Mouse (Mus musculus): ENCODE measurements around the gene BC051019. TPM values are rescaled to one million over a fixed set of nuclear protein-coding genes. Genes with fewer than 3 reads are reported as not detected.

BC051019 gene
- polyA plus RNA-seq, 1 experiment from 2014 or later, result 0.20 TPM

Other genes with a start within 250 kb of the BC051019 start
- 0.03 TPM in 1 of 2 replicates, not detected in the other for gene Trim66, start 215.7 kb downstream of the BC051019 start, polyA plus RNA-seq (2014; fragmentation: Nextera tagmentation; extraction: Ambion mirVana)
- gene Rpl27a, start 204.7 kb downstream of the BC051019 start, polyA plus RNA-seq (2014; fragmentation: Nextera tagmentation; extraction: Ambion mirVana), result 137 and 156 TPM in 2 replicates
- 48.3 and 52.3 TPM in 2 replicates for gene St5, start 20.2 kb downstream of the BC051019 start, polyA plus RNA-seq (2014; fragmentation: Nextera tagmentation; extraction: Ambion mirVana)
- 22.4 and 24.0 TPM in 2 replicates for gene Akip1, start 20.2 kb downstream of the BC051019 start, polyA plus RNA-seq (2014; fragmentation: Nextera tagmentation; extraction: Ambion mirVana)
- gene Ascl3, start 7.9 kb upstream of the BC051019 start, polyA plus RNA-seq (2014; fragmentation: Nextera tagmentation; extraction: Ambion mirVana), result not detected in 2 replicates
- 21.4 and 23.9 TPM in 2 replicates for gene Tmem9b, start 29.0 kb upstream of the BC051019 start, polyA plus RNA-seq (2014; fragmentation: Nextera tagmentation; extraction: Ambion mirVana)
- gene Nrip3, start 58.2 kb upstream of the BC051019 start, polyA plus RNA-seq (2014; fragmentation: Nextera tagmentation; extraction: Ambion mirVana), result 0.20 and 0.21 TPM in 2 replicates
- gene Scube2, start 141.8 kb upstream of the BC051019 start, polyA plus RNA-seq (2014; fragmentation: Nextera tagmentation; extraction: Ambion mirVana), result 0.40 and 0.87 TPM in 2 replicates
- gene Dennd5a, start 236.6 kb upstream of the BC051019 start, polyA plus RNA-seq (2014; fragmentation: Nextera tagmentation; extraction: Ambion mirVana), result 47.2 and 51.7 TPM in 2 replicates

Measured in limb, embryonic 11.5 days (tissue).